Mouse (Mus musculus): ENCODE measurements around the gene Kcnd2. TPM values are rescaled to one million over a fixed set of nuclear protein-coding genes. Genes with fewer than 3 reads are reported as not detected.

The Kcnd2 gene
- polyA plus RNA-seq, 1 experiment from 2014 or later, result 2.8 TPM

DNA sequence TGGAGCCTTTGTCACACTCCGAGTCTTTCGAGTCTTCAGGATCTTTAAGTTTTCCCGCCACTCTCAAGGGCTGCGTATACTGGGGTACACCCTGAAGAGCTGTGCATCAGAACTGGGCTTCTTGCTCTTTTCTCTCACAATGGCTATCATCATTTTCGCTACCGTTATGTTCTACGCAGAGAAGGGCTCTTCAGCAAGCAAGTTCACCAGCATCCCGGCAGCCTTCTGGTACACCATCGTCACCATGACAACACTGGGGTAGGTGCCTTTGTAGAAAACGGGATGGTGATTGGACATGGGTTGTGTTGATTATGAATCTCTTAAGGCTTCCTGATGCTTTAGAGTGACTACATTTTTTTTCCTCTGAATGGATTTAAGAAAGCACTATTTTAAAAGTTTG lies 1.9 kb downstream of the Kcnd2 start:
- WGBS, result 88% methylated on average over 10 of the region's 10 CpGs

DNA sequence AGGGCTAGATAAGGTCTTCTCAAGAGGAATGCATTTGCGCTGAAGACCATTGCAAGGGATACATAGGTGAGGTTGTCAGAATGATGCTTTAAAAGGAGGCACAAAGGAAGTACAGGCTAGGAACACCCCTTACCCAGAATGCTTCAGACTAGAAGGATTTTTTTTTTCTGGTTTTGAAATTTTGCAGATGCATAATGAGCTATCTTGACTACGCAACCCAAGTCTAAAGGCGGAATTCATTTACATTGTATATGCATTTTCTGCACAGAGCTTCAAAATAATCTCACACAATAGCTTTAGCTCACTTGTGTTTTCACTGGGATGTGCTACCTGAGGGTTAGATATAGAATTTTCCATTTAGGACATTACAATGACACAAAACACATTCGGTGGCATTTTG lies 10.8 kb downstream of the Kcnd2 start:
- Histone ChIP-seq H3K4me3 (ENCODE audit: control insufficient read depth in 1 of 2, insufficient read depth in 1 of 2, low read depth in 1 of 2, low read length in 2 of 2) (peak overlapping the region in 1 of 2 experiments; percentile 19; a peak in 1 of 4 replicates), H3K4me1 (ENCODE audit: control insufficient read depth in 2 of 2, insufficient read depth in 2 of 2, low read length in 2 of 2) (no peaks in the 10 kb centered on the region), H3K27me3 (ENCODE audit: control insufficient read depth, insufficient read depth, low read length) (no peaks in the 10 kb centered on the region), H3K27ac (replicated peaks in 1 of 2; ENCODE audit: control insufficient read depth in 1 of 2, insufficient read depth in 1 of 2, low read depth in 2 of 2, low read length in 2 of 2) (no peak overlapping the region; a peak in 1 of 4 replicates), H3K9ac (ENCODE audit: low read length) (peak overlapping the region; percentile 46), H3K4me2 (ENCODE audit: low read length) (peak overlapping the region; percentile 47), H3K36me3 (ENCODE audit: control insufficient read depth, insufficient read depth, low read length) (no peaks in the 10 kb centered on the region), H3K9me3 (ENCODE audit: control insufficient read depth, low read length) (no peaks in the 10 kb centered on the region)
- ATAC-seq (ENCODE audit: insufficient number of reproducible peaks, insufficient read depth, low FRiP score, low read depth), result no peak
- 89% methylated on average over 4 of the region's 4 CpGs for WGBS

More for the DNA sequence above, 1.9 kb downstream of the Kcnd2 start:
- Histone ChIP-seq H3K9me3 (ENCODE audit: control insufficient read depth, low read length) (no peaks in the 10 kb centered on the region), H3K9ac (ENCODE audit: low read length) (no peak overlapping the region), H3K4me3 (ENCODE audit: control insufficient read depth in 1 of 2, insufficient read depth in 1 of 2, low read depth in 1 of 2, low read length in 2 of 2) (no peak overlapping the region), H3K36me3 (ENCODE audit: control insufficient read depth, insufficient read depth, low read length) (no peaks in the 10 kb centered on the region), H3K4me1 (ENCODE audit: control insufficient read depth in 2 of 2, insufficient read depth in 2 of 2, low read length in 2 of 2) (no peaks in the 10 kb centered on the region; a peak in 1 of 4 replicates), H3K27me3 (ENCODE audit: control insufficient read depth, insufficient read depth, low read length) (peaks cover 4% of the 10 kb centered on the region; the same call in 1 of the 2 replicates), H3K4me2 (ENCODE audit: low read length) (no peak overlapping the region), H3K27ac (replicated peaks in 1 of 2; ENCODE audit: control insufficient read depth in 1 of 2, insufficient read depth in 1 of 2, low read depth in 2 of 2, low read length in 2 of 2) (no peak overlapping the region)
- no peak for ATAC-seq (ENCODE audit: insufficient number of reproducible peaks, insufficient read depth, low FRiP score, low read depth)

- H3K27ac ChIP-seq (replicated peaks in 1 of 2; ENCODE audit: control insufficient read depth in 1 of 2, insufficient read depth in 1 of 2, low read depth in 2 of 2, low read length in 2 of 2), result no peak overlapping the region
- H3K9me3 ChIP-seq (ENCODE audit: control insufficient read depth, low read length), result no peaks in the 10 kb centered on the region
- H3K9ac ChIP-seq (ENCODE audit: low read length), result no peak overlapping the region
- no peaks in the 10 kb centered on the region for H3K36me3 ChIP-seq (ENCODE audit: control insufficient read depth, insufficient read depth, low read length)
- no peaks in the 10 kb centered on the region for H3K27me3 ChIP-seq (ENCODE audit: control insufficient read depth, insufficient read depth, low read length)
- no peak overlapping the region for H3K4me2 ChIP-seq (ENCODE audit: low read length)
- no peaks in the 10 kb centered on the region for H3K4me1 ChIP-seq (ENCODE audit: control insufficient read depth in 2 of 2, insufficient read depth in 2 of 2, low read length in 2 of 2)
- no peak for ATAC-seq (ENCODE audit: insufficient number of reproducible peaks, insufficient read depth, low FRiP score, low read depth)
- no peak overlapping the region for H3K4me3 ChIP-seq (ENCODE audit: control insufficient read depth in 1 of 2, insufficient read depth in 1 of 2, low read depth in 1 of 2, low read length in 2 of 2)
- 63% methylated on average over 5 of the region's 5 CpGs for WGBS
Measured at GRCm38 (mm10) chr6:21259031-21259430, 43.7 kb downstream of the Kcnd2 start.

DNA sequence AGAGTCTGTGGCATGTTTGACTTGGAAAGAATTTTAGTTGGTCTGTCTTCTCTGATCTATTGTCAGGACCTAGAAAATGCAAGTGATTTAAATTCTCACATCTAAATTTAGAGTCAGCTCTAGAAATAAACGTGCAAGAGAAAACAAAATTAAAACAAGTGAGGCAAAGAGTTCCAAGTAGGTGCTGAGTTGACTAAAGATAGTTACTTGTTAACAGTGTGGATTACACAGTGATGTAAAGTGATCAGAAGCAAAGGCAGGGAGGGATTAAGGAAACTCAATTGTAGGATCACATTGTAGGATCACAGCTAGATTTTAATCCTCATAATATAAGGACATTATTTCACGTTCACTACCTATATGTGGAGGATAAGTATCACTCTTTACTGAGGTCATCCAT lies 52.6 kb downstream of the Kcnd2 start:
- Histone ChIP-seq H3K4me1 (ENCODE audit: control insufficient read depth in 2 of 2, insufficient read depth in 2 of 2, low read length in 2 of 2) (0 out of 4 replicates have a peak, but pooled peaks cover 0 to 7% of the 10 kb centered on the region in 2 experiments), H3K9ac (ENCODE audit: low read length) (no peak overlapping the region), H3K36me3 (ENCODE audit: control insufficient read depth, insufficient read depth, low read length) (no peaks in the 10 kb centered on the region), H3K9me3 (ENCODE audit: control insufficient read depth, low read length) (no peaks in the 10 kb centered on the region), H3K27me3 (ENCODE audit: control insufficient read depth, insufficient read depth, low read length) (no peaks in the 10 kb centered on the region), H3K27ac (replicated peaks in 1 of 2; ENCODE audit: control insufficient read depth in 1 of 2, insufficient read depth in 1 of 2, low read depth in 2 of 2, low read length in 2 of 2) (no peak overlapping the region), H3K4me2 (ENCODE audit: low read length) (peak overlapping the region; percentile 32), H3K4me3 (ENCODE audit: control insufficient read depth in 1 of 2, insufficient read depth in 1 of 2, low read depth in 1 of 2, low read length in 2 of 2) (no peak overlapping the region; a peak in 1 of 4 replicates)
- ATAC-seq (ENCODE audit: insufficient number of reproducible peaks, insufficient read depth, low FRiP score, low read depth), result no peak
- 26% methylated on average over 2 of the region's 2 CpGs for WGBS

GRCm38 (mm10) chr6:21277343-21277933 lies 62.1 kb downstream of the Kcnd2 start:
- Histone ChIP-seq H3K27me3 (ENCODE audit: control insufficient read depth, insufficient read depth, low read length) (no peaks in the 10 kb centered on the region), H3K4me2 (ENCODE audit: low read length) (peak overlapping the region; percentile 40), H3K27ac (replicated peaks in 1 of 2; ENCODE audit: control insufficient read depth in 1 of 2, insufficient read depth in 1 of 2, low read depth in 2 of 2, low read length in 2 of 2) (no peak overlapping the region), H3K4me1 (ENCODE audit: control insufficient read depth in 2 of 2, insufficient read depth in 2 of 2, low read length in 2 of 2) (peaks cover 0 to 7% of the 10 kb centered on the region in 2 experiments; a peak in 1 of 4 replicates), H3K9ac (ENCODE audit: low read length) (no peak overlapping the region), H3K4me3 (ENCODE audit: control insufficient read depth in 1 of 2, insufficient read depth in 1 of 2, low read depth in 1 of 2, low read length in 2 of 2) (no peak overlapping the region), H3K9me3 (ENCODE audit: control insufficient read depth, low read length) (no peaks in the 10 kb centered on the region), H3K36me3 (ENCODE audit: control insufficient read depth, insufficient read depth, low read length) (no peaks in the 10 kb centered on the region)
- no peak for ATAC-seq (ENCODE audit: insufficient number of reproducible peaks, insufficient read depth, low FRiP score, low read depth)
- WGBS, result 38% methylated on average over 6 of the region's 6 CpGs

DNA sequence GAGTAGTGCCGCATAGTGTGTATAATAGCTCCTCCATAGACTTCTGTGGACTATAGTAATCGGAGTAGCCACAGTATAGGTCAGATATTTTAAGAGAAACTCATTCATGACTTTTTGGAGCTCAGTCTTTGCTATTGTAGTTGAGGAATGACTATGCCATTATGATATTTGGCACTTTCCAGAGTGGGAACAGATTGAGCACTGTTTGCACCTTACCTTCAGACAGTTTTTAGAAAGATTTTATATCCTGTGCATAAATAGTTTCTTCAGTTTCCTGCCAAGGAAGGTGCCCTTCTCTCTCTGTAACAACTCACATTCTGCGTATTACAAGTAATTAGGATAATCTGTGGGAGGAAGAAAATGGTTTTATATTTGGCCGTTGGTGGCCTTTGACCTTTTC lies 89.6 kb downstream of the Kcnd2 start:
- H3K9ac ChIP-seq (ENCODE audit: low read length), result no peak overlapping the region
- no peaks in the 10 kb centered on the region for H3K36me3 ChIP-seq (ENCODE audit: control insufficient read depth, insufficient read depth, low read length)
- no peaks in the 10 kb centered on the region for H3K9me3 ChIP-seq (ENCODE audit: control insufficient read depth, low read length)
- H3K4me2 ChIP-seq (ENCODE audit: low read length), result no peak overlapping the region
- no peaks in the 10 kb centered on the region for H3K27me3 ChIP-seq (ENCODE audit: control insufficient read depth, insufficient read depth, low read length)
- H3K4me1 ChIP-seq (ENCODE audit: control insufficient read depth in 2 of 2, insufficient read depth in 2 of 2, low read length in 2 of 2), result 0 out of 4 replicates have a peak, but pooled peaks cover 0 to 1% of the 10 kb centered on the region in 2 experiments
- ATAC-seq (ENCODE audit: insufficient number of reproducible peaks, insufficient read depth, low FRiP score, low read depth), result no peak
- no peak overlapping the region for H3K4me3 ChIP-seq (ENCODE audit: control insufficient read depth in 1 of 2, insufficient read depth in 1 of 2, low read depth in 1 of 2, low read length in 2 of 2)
- no peak overlapping the region for H3K27ac ChIP-seq (replicated peaks in 1 of 2; ENCODE audit: control insufficient read depth in 1 of 2, insufficient read depth in 1 of 2, low read depth in 2 of 2, low read length in 2 of 2)
- WGBS, result 85% methylated on average over 4 of the region's 4 CpGs

GRCm38 (mm10) chr6:21310159-21310558 lies 94.9 kb downstream of the Kcnd2 start:
- WGBS, result 66% methylated on average over 3 of the region's 3 CpGs
- H3K4me3 ChIP-seq (ENCODE audit: control insufficient read depth in 1 of 2, insufficient read depth in 1 of 2, low read depth in 1 of 2, low read length in 2 of 2), result no peak overlapping the region
- no peak overlapping the region for H3K4me2 ChIP-seq (ENCODE audit: low read length)
- H3K9me3 ChIP-seq (ENCODE audit: control insufficient read depth, low read length), result no peaks in the 10 kb centered on the region
- H3K27ac ChIP-seq (replicated peaks in 1 of 2; ENCODE audit: control insufficient read depth in 1 of 2, insufficient read depth in 1 of 2, low read depth in 2 of 2, low read length in 2 of 2), result peak overlapping the region; percentile 25 to 44; a peak in 1 of 4 replicates
- H3K27me3 ChIP-seq (ENCODE audit: control insufficient read depth, insufficient read depth, low read length), result no peaks in the 10 kb centered on the region
- peaks cover 2 to 4% of the 10 kb centered on the region in 2 experiments; a peak in 1 of 4 replicates for H3K4me1 ChIP-seq (ENCODE audit: control insufficient read depth in 2 of 2, insufficient read depth in 2 of 2, low read length in 2 of 2)
- ATAC-seq (ENCODE audit: insufficient number of reproducible peaks, insufficient read depth, low FRiP score, low read depth), result no peak
- H3K36me3 ChIP-seq (ENCODE audit: control insufficient read depth, insufficient read depth, low read length), result no peaks in the 10 kb centered on the region
- no peak overlapping the region for H3K9ac ChIP-seq (ENCODE audit: low read length)

- no peak overlapping the region for H3K9ac ChIP-seq (ENCODE audit: low read length)
Measured at GRCm38 (mm10) chr6:21321407-21321806, 106.1 kb downstream of the Kcnd2 start.

More at GRCm38 (mm10) chr6:21321407-21321806, 106.1 kb downstream of the Kcnd2 start:
- Histone ChIP-seq H3K4me3 (ENCODE audit: control insufficient read depth in 1 of 2, insufficient read depth in 1 of 2, low read depth in 1 of 2, low read length in 2 of 2) (no peak overlapping the region), H3K27ac (replicated peaks in 1 of 2; ENCODE audit: control insufficient read depth in 1 of 2, insufficient read depth in 1 of 2, low read depth in 2 of 2, low read length in 2 of 2) (no peak overlapping the region), H3K9me3 (ENCODE audit: control insufficient read depth, low read length) (no peaks in the 10 kb centered on the region), H3K27me3 (ENCODE audit: control insufficient read depth, insufficient read depth, low read length) (no peaks in the 10 kb centered on the region), H3K4me1 (ENCODE audit: control insufficient read depth in 2 of 2, insufficient read depth in 2 of 2, low read length in 2 of 2) (no peaks in the 10 kb centered on the region), H3K4me2 (ENCODE audit: low read length) (no peak overlapping the region), H3K36me3 (ENCODE audit: control insufficient read depth, insufficient read depth, low read length) (no peaks in the 10 kb centered on the region)
- no peak for ATAC-seq (ENCODE audit: insufficient number of reproducible peaks, insufficient read depth, low FRiP score, low read depth)
- 88% methylated on average over 6 of the region's 6 CpGs for WGBS
